Mouse (Mus musculus) CH12.LX (cell line): ENCODE results near the gene Gpat2. TPM values are rescaled to one million over a fixed set of nuclear protein-coding genes. Genes with fewer than 3 reads are reported as not detected.

Experiments
- DNase-seq: peaks from one replicate; pipeline ENCODE4 v3.0.0-alpha.2; 2013; ENCODE audit errors: extremely low read depth
- H3K27ac ChIP-seq: 2 replicates; pipeline ENCODE4 v1.5.1; 2012; ENCODE audit warnings: low read depth, mild to moderate bottlenecking, control low read depth, moderate library complexity; ENCODE audit not compliant: insufficient read depth
- H3K27me3 ChIP-seq: replicated peaks from 2 replicates; pipeline ENCODE3; 2012; ENCODE audit warnings: inconsistent platforms
- H3K36me3 ChIP-seq, 2 experiments: replicated peaks in 1 of 2; 2 replicates each; pipeline versions ENCODE3 to v1.6.1; 2012; ENCODE audit warnings: inconsistent platforms in 1 of 2, low read length in 1 of 2, mild to moderate bottlenecking in 1 of 2, mixed read lengths in 1 of 2, moderate library complexity in 1 of 2; ENCODE audit not compliant: control insufficient read depth in 1 of 2, insufficient read depth in 1 of 2
- H3K4me1 ChIP-seq, 2 experiments: 2 replicates each; pipeline ENCODE4 v1.6.1; 2012; ENCODE audit warnings: inconsistent platforms in 1 of 2, moderate library complexity in 1 of 2; ENCODE audit not compliant: insufficient read depth in 2 of 2, control insufficient read depth in 1 of 2
- H3K4me2 ChIP-seq: 2 replicates; pipeline ENCODE4 v1.6.1; 2012; ENCODE audit warnings: low read depth, mild to moderate bottlenecking, control low read depth; ENCODE audit not compliant: poor library complexity, insufficient read depth, severe bottlenecking
- H3K4me3 ChIP-seq, 3 experiments: fragments of 150-350 bp in 1 of 3; sonication (generic) in 1 of 3; replicated peaks in 1 of 3; 2 replicates each; pipeline versions ENCODE3 to v1.5.1; 2011 to 2012; ENCODE audit warnings: low read depth in 2 of 3, low read length in 2 of 3, mild to moderate bottlenecking in 2 of 3, moderate library complexity in 2 of 3, control low read depth in 1 of 3, improper control_type of control experiment in 1 of 3, inconsistent platforms in 1 of 3, mixed read lengths in 1 of 3; ENCODE audit not compliant: poor library complexity in 1 of 3
- H3K79me2 ChIP-seq: replicated peaks from 2 replicates; pipeline ENCODE4 v1.6.1; 2012; ENCODE audit warnings: mild to moderate bottlenecking, moderate library complexity; ENCODE audit not compliant: control insufficient read depth, poor library complexity, insufficient read depth, severe bottlenecking; ENCODE audit errors: extremely low read depth
- H3K9ac ChIP-seq: 2 replicates; pipeline ENCODE4 v1.6.1; 2012; ENCODE audit warnings: low read depth, mild to moderate bottlenecking, control low read depth, moderate library complexity; ENCODE audit not compliant: insufficient read depth
- H3K9me3 ChIP-seq: replicated peaks from 2 replicates; pipeline ENCODE3; 2012; ENCODE audit warnings: low read length, inconsistent platforms, mixed read lengths
- BHLHE40 ChIP-seq: IDR thresholded peaks from 2 replicates; pipeline ENCODE4 v1.6.1; 2011; ENCODE audit warnings: mild to moderate bottlenecking, low read depth, low read length, improper control_type of control experiment
- CHD1 ChIP-seq: IDR thresholded peaks from 2 replicates; pipeline ENCODE4 v1.6.1; 2012; ENCODE audit warnings: low read depth, low read length, improper control_type of control experiment, inconsistent platforms
- E2F4 ChIP-seq: IDR thresholded peaks from 2 replicates; pipeline ENCODE4 v1.6.1; 2011; ENCODE audit warnings: low read depth, low read length, improper control_type of control experiment; ENCODE audit not compliant: insufficient replicate concordance
- ELF1 ChIP-seq: IDR thresholded peaks from 2 replicates; pipeline ENCODE4 v1.6.1; 2014; ENCODE audit warnings: low read depth, mild to moderate bottlenecking, inconsistent platforms, low read length, improper control_type of control experiment
- EP300 ChIP-seq: IDR thresholded peaks from 2 replicates; pipeline ENCODE4 v1.6.1; 2011; ENCODE audit warnings: low read length, improper control_type of control experiment
- GABPA ChIP-seq: IDR thresholded peaks from 2 replicates; pipeline ENCODE4 v1.6.1; 2012; ENCODE audit warnings: low read depth, low read length, improper control_type of control experiment, inconsistent platforms; ENCODE audit not compliant: insufficient replicate concordance
- HCFC1 ChIP-seq: IDR thresholded peaks from 2 replicates; pipeline ENCODE4 v1.6.1; 2012; ENCODE audit warnings: low read depth, mild to moderate bottlenecking, inconsistent platforms, low read length, improper control_type of control experiment
- JUN ChIP-seq: IDR thresholded peaks from 2 replicates; pipeline ENCODE4 v1.6.1; 2011; ENCODE audit warnings: low read depth, mild to moderate bottlenecking, low read length, improper control_type of control experiment, moderate library complexity; ENCODE audit not compliant: insufficient read depth
- JUND ChIP-seq: conservative IDR thresholded peaks from 2 replicates; pipeline ENCODE4 v1.6.1; 2011; ENCODE audit warnings: low read depth, low read length, improper control_type of control experiment
- MAFK ChIP-seq: IDR thresholded peaks from 2 replicates; pipeline ENCODE4 v1.6.1; 2011; ENCODE audit warnings: low read length, improper control_type of control experiment; ENCODE audit not compliant: insufficient replicate concordance
- MAX ChIP-seq: IDR thresholded peaks from 2 replicates; pipeline ENCODE4 v1.6.1; 2011; ENCODE audit warnings: low read length, improper control_type of control experiment
- MAZ ChIP-seq: IDR thresholded peaks from 2 replicates; pipeline ENCODE4 v1.6.1; 2012; ENCODE audit warnings: low read depth, mild to moderate bottlenecking, inconsistent platforms, low read length, improper control_type of control experiment, moderate library complexity
- MYC ChIP-seq: IDR thresholded peaks from 2 replicates; pipeline ENCODE4 v1.6.1; 2011; ENCODE audit warnings: low read depth, mild to moderate bottlenecking, improper control_type of control experiment, low read length
- NRF1 ChIP-seq: IDR thresholded peaks from 2 replicates; pipeline ENCODE4 v1.6.1; 2014; ENCODE audit warnings: low read depth, mild to moderate bottlenecking, inconsistent platforms, low read length, improper control_type of control experiment, moderate library complexity
- PAX5 ChIP-seq: IDR thresholded peaks from 2 replicates; pipeline ENCODE4 v1.6.1; 2012; ENCODE audit warnings: low read length, inconsistent platforms, mixed read lengths
- POLR2A ChIP-seq: IDR thresholded peaks from 2 replicates; pipeline ENCODE4 v1.6.1; 2011; ENCODE audit warnings: low read depth, mild to moderate bottlenecking, improper control_type of control experiment, low read length
- POLR2AphosphoS2 ChIP-seq: IDR thresholded peaks from 2 replicates; pipeline ENCODE4 v1.6.1; 2011; ENCODE audit warnings: low read depth, low read length, improper control_type of control experiment
- SIN3A ChIP-seq: IDR thresholded peaks from 2 replicates; pipeline ENCODE4 v1.6.1; 2012; ENCODE audit warnings: low read length, improper control_type of control experiment, inconsistent platforms
- TBP ChIP-seq: conservative IDR thresholded peaks from 2 replicates; pipeline ENCODE4 v1.6.1; 2011; ENCODE audit warnings: low read depth, low read length, improper control_type of control experiment
- USF2 ChIP-seq: conservative IDR thresholded peaks from 2 replicates; pipeline ENCODE4 v1.6.1; 2011; ENCODE audit warnings: low read depth, low read length, improper control_type of control experiment
- ZKSCAN1 ChIP-seq: IDR thresholded peaks from 2 replicates; pipeline ENCODE4 v1.6.1; 2012; ENCODE audit warnings: low read depth, inconsistent platforms, low read length, improper control_type of control experiment, borderline replicate concordance
- ZMIZ1 ChIP-seq: IDR thresholded peaks from 2 replicates; pipeline ENCODE4 v1.6.1; 2012; ENCODE audit warnings: low read depth, mild to moderate bottlenecking, inconsistent platforms, low read length, improper control_type of control experiment
- ZNF384 ChIP-seq: IDR thresholded peaks from 2 replicates; pipeline ENCODE4 v1.6.1; 2012; ENCODE audit warnings: low read depth, low read length, improper control_type of control experiment, inconsistent platforms
- dilution Hi-C: fragments of 300-500 bp; cut with MboI; formaldehyde crosslinking; loops from 2 replicates; pipeline ENCODE4 v1.14.3; 2020; ENCODE audit warnings: low sequenced_read_pairs; ENCODE audit not compliant: extremely low pct_unique_long_range_greater_than_20kb, extremely low pct_ligation_motif_present
- in situ Hi-C: fragments of 300-500 bp; cut with MboI; formaldehyde crosslinking; loops from 3 replicates; pipeline ENCODE4 v1.14.3; 2019; ENCODE audit warnings: low sequenced_read_pairs, low pct_ligation_motif_present, low pct_unique_long_range_greater_than_20kb, mixed read lengths
- polyA plus RNA-seq: library from polyadenylated mRNA; unstranded; fragments of >175 nt; gene quantifications from 2 replicates; pipeline ENCODE4 v1.2.1, GENCODE M21; 2012; ENCODE audit warnings: low read depth; ENCODE audit not compliant: insufficient read length
- total RNA-seq, 2 experiments: library from RNA; depleted of rRNA; stranded (reverse); fragments of 300-350 nt in 1 of 2; fragments of >200 nt in 1 of 2; gene quantifications; 2 replicates each; pipeline ENCODE4 v1.2.3; 2012 to 2014

Gpat2 gene
- total and polyA plus RNA-seq, 3 experiments: 0.19 to 0.63 (median 0.21) TPM

- H3K9ac ChIP-seq: no peak overlapping the region
- no peak overlapping the region for H3K4me2 ChIP-seq
- H3K27ac ChIP-seq: no peak overlapping the region
- H3K27me3 ChIP-seq: peaks cover 12% of the 10 kb centered on the region
- peaks cover 0 to 4% of the 10 kb centered on the region in 2 experiments; a peak in 2 of 4 replicates for H3K4me1 ChIP-seq
- DNase-seq: no peak
- no peaks in the 10 kb centered on the region for H3K9me3 ChIP-seq
- no peaks in the 10 kb centered on the region for H3K79me2 ChIP-seq
- TF ChIP-seq EP300 (no peak), ZMIZ1 (no peak), JUND (no peak)
- no peak overlapping the region for H3K4me3 ChIP-seq
- in situ Hi-C loops (no loop called here), dilution Hi-C loops (no loop called here)
- no peaks in the 10 kb centered on the region for H3K36me3 ChIP-seq
Measured at GRCm38 (mm10) chr2:127415806-127416205, 9.2 kb upstream of the Gpat2 start.

- no peak for DNase-seq
- in situ Hi-C loops (no loop called here), dilution Hi-C loops (no loop called here)
- Histone ChIP-seq H3K4me2 (no peak overlapping the region), H3K79me2 (no peaks in the 10 kb centered on the region), H3K4me3 (no peak overlapping the region), H3K9ac (no peak overlapping the region), H3K4me1 (peaks cover 0 to 4% of the 10 kb centered on the region in 2 experiments; a peak in 2 of 4 replicates), H3K36me3 (no peaks in the 10 kb centered on the region), H3K27ac (no peak overlapping the region), H3K9me3 (no peaks in the 10 kb centered on the region), H3K27me3 (peaks cover 13% of the 10 kb centered on the region)
- TF ChIP-seq ZNF384: no peak
- TF ChIP-seq POLR2AphosphoS2: no peak
- TF ChIP-seq MYC: no peak
- no peak for TF ChIP-seq BHLHE40
- no peak for TF ChIP-seq NRF1
- TF ChIP-seq USF2: no peak
- TF ChIP-seq POLR2A: no peak
- TF ChIP-seq PAX5: no peak
- TF ChIP-seq JUN: no peak
- TF ChIP-seq ZKSCAN1: no peak
- TF ChIP-seq MAFK: no peak
- TF ChIP-seq GABPA: no peak
- no peak for TF ChIP-seq E2F4
- TF ChIP-seq HCFC1: no peak
- no peak for TF ChIP-seq MAZ
- TF ChIP-seq SIN3A: no peak
- TF ChIP-seq MAX: no peak
- no peak for TF ChIP-seq CHD1
- no peak for TF ChIP-seq ELF1
- no peak for TF ChIP-seq TBP
Measured at GRCm38 (mm10) chr2:127416706-127417105, 8.3 kb upstream of the Gpat2 start.
